Mouse (Mus musculus): Measurements from ENCODE around the gene Slc35d1.

DNA sequence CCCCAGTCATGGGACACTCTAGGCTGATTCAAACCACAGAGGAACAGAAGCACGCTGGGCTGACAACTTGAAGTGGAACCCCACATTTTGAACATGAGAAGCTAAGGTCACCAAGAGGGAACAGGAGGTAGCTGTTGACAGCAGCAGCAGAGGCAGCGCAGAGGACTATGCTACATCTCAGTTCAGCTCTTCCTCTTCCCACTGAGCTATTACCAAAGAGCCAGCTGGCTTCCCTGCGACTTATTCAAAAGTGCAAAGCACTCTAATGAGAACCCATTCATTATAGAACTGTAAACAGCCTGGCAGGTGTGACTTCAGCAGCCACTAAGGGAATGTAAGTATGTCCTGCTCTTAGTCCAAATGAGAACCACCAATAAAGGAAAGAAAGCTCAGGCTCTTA is 35.4 kb downstream of the Slc35d1 start:
- TF ChIP-seq CTCF (IDR thresholded peaks at IDR 0.05; ENCODE audit: low read depth) = no peak
- no peak for TF ChIP-seq EP300 (optimal IDR thresholded peaks at IDR 0.05)

All from stomach, postnatal 0 days (tissue).